In genomic region chr6:54940126-54940525, GRCm38 (mm10) we compare ENCODE assay signal across 20 mouse cellular contexts. TPM values are rescaled to one million over a fixed set of nuclear protein-coding genes. Genes with fewer than 3 reads are reported as not detected.
DNase-seq lines count a peak whose midpoint lies in the region; ATAC-seq and TF ChIP-seq lines count a peak whose summit lies in the region.
"Had no signal": no experiment of that assay in that cellular context is flagged by ENCODE, and none has a peak within 500 bp of the region (broad histone marks: within the 10 kb centered on the region; RNA-seq: fewer than 3 reads in every experiment).

No protein-coding gene starts in this region.

- H3K79me2 ChIP-seq in macrophage (ENCODE audit: inconsistent target): peaks cover 10% of the 10 kb centered on the region; the same call in 1 of the 2 replicates

- no peak for TF ChIP-seq CTCF in forebrain, postnatal 0 days (IDR thresholded peaks at IDR 0.05; ENCODE audit: low read depth)
- TF ChIP-seq CTCF in kidney, adult 2 months (conservative IDR thresholded peaks at IDR 0.05; ENCODE audit: insufficient read depth, insufficient read length, low read depth, low read length): no peak

- peak; percentile 21 for DNase-seq in forebrain, embryonic 14.5 days (ENCODE audit: low spot score)
- DNase-seq in forebrain, postnatal 0 days: no peak
- DNase-seq in kidney, adult 2 months: peak; percentile 26
- DNase-seq in kidney, postnatal 14 days: no peak
- DNase-seq in lung, postnatal 36 days: peak; percentile 55
- no peak for DNase-seq in lung, postnatal 4 days
- DNase-seq: cerebellum, adult 9-10 months; thymus, postnatal 36 days had no signal

- 72% methylated on average over 7 of the region's 7 CpGs for WGBS in forebrain, embryonic 14.5 days
- WGBS in forebrain, postnatal 0 days: 69% methylated on average over 7 of the region's 7 CpGs
- 71% methylated on average over 7 of the region's 7 CpGs for WGBS in kidney, adult 2 months
- WGBS in macrophage (ENCODE audit: missing documents): 48% methylated on average over 7 of the region's 7 CpGs

- TF ChIP-seq POLR2A in kidney, adult 2 months (IDR thresholded peaks at IDR 0.05; ENCODE audit: low read depth, low read length): no peak

- no peak for ATAC-seq in forebrain, embryonic 14.5 days
- no peak for ATAC-seq in forebrain, postnatal 0 days
- ATAC-seq: activated CD4-positive, CD25-positive, alpha-beta regulatory T cell, adult 4 months; forebrain, embryonic 15.5 days had no signal

- H3K36me3 ChIP-seq in forebrain, embryonic 14.5 days (ENCODE audit: control insufficient read depth, insufficient read depth, low read length): no peaks in the 10 kb centered on the region
- no peaks in the 10 kb centered on the region for H3K36me3 ChIP-seq in forebrain, postnatal 0 days (ENCODE audit: insufficient read depth)
- peaks cover 3% of the 10 kb centered on the region for H3K36me3 ChIP-seq in kidney, adult 2 months (ENCODE audit: control insufficient read depth, insufficient read depth, low read length)
- peaks cover 45% of the 10 kb centered on the region for H3K36me3 ChIP-seq in macrophage (ENCODE audit: inconsistent target)
- H3K36me3 ChIP-seq: embryonic facial prominence, embryonic 12.5 days; forebrain, embryonic 15.5 days; G1E; hindbrain, embryonic 10.5 days; limb, embryonic 12.5 days; liver, embryonic 15.5 days; midbrain, embryonic 12.5 days; neural tube, embryonic 15.5 days had no signal

- H3K4me3 ChIP-seq in forebrain, embryonic 14.5 days (ENCODE audit: low read depth, low read length): no peak overlapping the region
- no peak overlapping the region for H3K4me3 ChIP-seq in forebrain, postnatal 0 days (ENCODE audit: low read depth, low read length)
- no peak overlapping the region for H3K4me3 ChIP-seq in kidney, adult 2 months (ENCODE audit: insufficient read depth, low read depth, low read length)
- H3K4me3 ChIP-seq in macrophage (ENCODE audit: inconsistent target): no peak overlapping the region
- H3K4me3 ChIP-seq: embryonic facial prominence, embryonic 12.5 days; erythroblast, embryonic 14.5 days; forebrain, embryonic 15.5 days; hindbrain, embryonic 10.5 days; limb, embryonic 12.5 days; liver, embryonic 15.5 days; midbrain, embryonic 12.5 days; myocyte; neural tube, embryonic 15.5 days had no signal

- H3K9ac ChIP-seq in forebrain, embryonic 14.5 days (ENCODE audit: low read length): no peak overlapping the region
- H3K9ac ChIP-seq in forebrain, postnatal 0 days: no peak overlapping the region
- H3K9ac ChIP-seq: embryonic facial prominence, embryonic 12.5 days; forebrain, embryonic 15.5 days; limb, embryonic 12.5 days; liver, embryonic 15.5 days; midbrain, embryonic 12.5 days; neural tube, embryonic 15.5 days had no signal

- no peak overlapping the region for H3K27ac ChIP-seq in forebrain, embryonic 14.5 days (ENCODE audit: low read depth, low read length)
- no peak overlapping the region for H3K27ac ChIP-seq in forebrain, postnatal 0 days (ENCODE audit: low read depth, low read length)
- H3K27ac ChIP-seq in kidney, adult 2 months (ENCODE audit: insufficient read depth, low read depth, low read length): peak overlapping the region; percentile 13; the same call in 1 of the 2 replicates
- peak overlapping the region; percentile 28 for H3K27ac ChIP-seq in macrophage
- H3K27ac ChIP-seq: embryonic facial prominence, embryonic 12.5 days; forebrain, embryonic 15.5 days; hindbrain, embryonic 10.5 days; limb, embryonic 12.5 days; liver, embryonic 15.5 days; midbrain, embryonic 12.5 days; neural tube, embryonic 15.5 days had no signal

- H3K4me2 ChIP-seq in forebrain, embryonic 14.5 days (ENCODE audit: low read length): no peak overlapping the region
- no peak overlapping the region for H3K4me2 ChIP-seq in forebrain, postnatal 0 days (ENCODE audit: low read depth)
- H3K4me2 ChIP-seq: embryonic facial prominence, embryonic 12.5 days; forebrain, embryonic 15.5 days; limb, embryonic 12.5 days; liver, embryonic 15.5 days; midbrain, embryonic 12.5 days; neural tube, embryonic 15.5 days had no signal

- H3K27me3 ChIP-seq in forebrain, embryonic 14.5 days (replicated peaks; ENCODE audit: control insufficient read depth, insufficient read depth, low read length): peaks cover 6% of the 10 kb centered on the region; the same call in 1 of the 2 replicates
- no peaks in the 10 kb centered on the region; the same call in 1 of the 2 replicates for H3K27me3 ChIP-seq in forebrain, postnatal 0 days (ENCODE audit: insufficient read depth, low read length)
- H3K27me3 ChIP-seq in kidney, adult 2 months (replicated peaks; ENCODE audit: control insufficient read depth, insufficient read depth, low read length): no peaks in the 10 kb centered on the region

- H3K4me1 ChIP-seq in forebrain, embryonic 14.5 days (ENCODE audit: control insufficient read depth, insufficient read depth, low read length): no peaks in the 10 kb centered on the region
- no peaks in the 10 kb centered on the region for H3K4me1 ChIP-seq in forebrain, postnatal 0 days (ENCODE audit: insufficient read depth)
- no peaks in the 10 kb centered on the region for H3K4me1 ChIP-seq in kidney, adult 2 months (ENCODE audit: control insufficient read depth, insufficient read depth, low read length)
- H3K4me1 ChIP-seq: forebrain, embryonic 15.5 days had no signal

- H3K9me3 ChIP-seq in forebrain, embryonic 14.5 days (replicated peaks; ENCODE audit: control insufficient read depth, low read length): no peaks in the 10 kb centered on the region
- no peaks in the 10 kb centered on the region for H3K9me3 ChIP-seq in forebrain, postnatal 0 days (ENCODE audit: low read length)
- H3K9me3 ChIP-seq: embryonic facial prominence, embryonic 12.5 days; forebrain, embryonic 15.5 days; G1E; hindbrain, embryonic 10.5 days; limb, embryonic 12.5 days; liver, embryonic 15.5 days; midbrain, embryonic 12.5 days; neural tube, embryonic 15.5 days had no signal

RNA-seq across cellular contexts. Expression of gene Nod1, which starts 32.3 kb away (rescaled TPM):
- polyA plus RNA-seq in forebrain, embryonic 14.5 days (2014; fragmentation: Nextera tagmentation; extraction: Ambion mirVana): 1.5 and 1.8 TPM in 2 replicates
- 1.8 and 2.3 TPM in 2 replicates for total RNA-seq in forebrain, postnatal 0 days (2014; rRNA removed)
- polyA plus RNA-seq in forebrain, postnatal 0 days (2015; fragmentation: Nextera tagmentation; extraction: Ambion mirVana): 1.5 and 2.0 TPM in 2 replicates
- 14.0 and 18.7 TPM in 2 replicates for polyA plus RNA-seq in kidney, adult 2 months (2012; rRNA removed)
- 100 to 1,000 TPM in 18 of 26 experiments, 10 to 100 TPM in 8; 41.2 to 494 (median 195) TPM for total RNA-seq in macrophage (2018; cell fraction: chromatin; rRNA removed)
- 10 to 100 TPM; 15.7 to 74.6 (median 43.9) TPM for total RNA-seq in macrophage (2018; cell fraction: cytosol; rRNA removed)
- 100 to 1,000 TPM in 16 of 26 experiments, 10 to 100 TPM in 10; 34.5 to 340 (median 125) TPM for total RNA-seq in macrophage (2018; cell fraction: nucleus; rRNA removed)
- polyA plus RNA-seq in macrophage (2018): 9.6 to 26.9 TPM (median 17.4 TPM) in 3 replicates

RNA-seq across cellular contexts. Expression of gene Ggct, which starts 52.6 kb away (rescaled TPM):
- polyA plus RNA-seq in forebrain, embryonic 14.5 days (2014; fragmentation: Nextera tagmentation; extraction: Ambion mirVana): 14.9 and 15.3 TPM in 2 replicates
- total RNA-seq in forebrain, postnatal 0 days (2014; rRNA removed): 2.8 and 3.7 TPM in 2 replicates
- 22.2 and 26.6 TPM in 2 replicates for polyA plus RNA-seq in forebrain, postnatal 0 days (2015; fragmentation: Nextera tagmentation; extraction: Ambion mirVana)
- polyA plus RNA-seq in kidney, adult 2 months (2012; rRNA removed): 13.5 and 15.9 TPM in 2 replicates
- total RNA-seq in macrophage (2018; cell fraction: chromatin; rRNA removed): 10 to 100 TPM in 23 of 26 experiments, 1 to 10 TPM in 3; 5.2 to 91.6 (median 26.1) TPM
- 10 to 100 TPM in 18 of 26 experiments, 1 to 10 TPM in 8; 2.5 to 32.0 (median 17.7) TPM for total RNA-seq in macrophage (2018; cell fraction: cytosol; rRNA removed)
- 10 to 100 TPM in 23 of 26 experiments, 1 to 10 TPM in 3; 7.3 to 51.8 (median 24.8) TPM for total RNA-seq in macrophage (2018; cell fraction: nucleus; rRNA removed)
- 6.4 to 8.4 TPM (median 8.1 TPM) in 3 replicates for polyA plus RNA-seq in macrophage (2018)

Comparison
In these comparisons a context has a peak if more than half of its experiments do, and no peak if none do; other contexts are left out.
1. DNase-seq: peak in forebrain, embryonic 14.5 days (single experiment), kidney, adult 2 months (single experiment) and lung, postnatal 36 days (single experiment); none in forebrain, postnatal 0 days (single experiment), kidney, postnatal 14 days (single experiment) and lung, postnatal 4 days (0 of 2).
2. H3K27ac ChIP-seq: peak in kidney, adult 2 months (single experiment) and macrophage (single experiment); none in forebrain, embryonic 14.5 days (single experiment) and forebrain, postnatal 0 days (single experiment).